Mouse (Mus musculus): ENCODE results near the gene Gm28919.
"Not testable (repeated sequence)": the region's sequence is repeated elsewhere in the genome, so short reads cannot be mapped to it uniquely, and the experiment has no call there.

The Gm28919 gene

DNA sequence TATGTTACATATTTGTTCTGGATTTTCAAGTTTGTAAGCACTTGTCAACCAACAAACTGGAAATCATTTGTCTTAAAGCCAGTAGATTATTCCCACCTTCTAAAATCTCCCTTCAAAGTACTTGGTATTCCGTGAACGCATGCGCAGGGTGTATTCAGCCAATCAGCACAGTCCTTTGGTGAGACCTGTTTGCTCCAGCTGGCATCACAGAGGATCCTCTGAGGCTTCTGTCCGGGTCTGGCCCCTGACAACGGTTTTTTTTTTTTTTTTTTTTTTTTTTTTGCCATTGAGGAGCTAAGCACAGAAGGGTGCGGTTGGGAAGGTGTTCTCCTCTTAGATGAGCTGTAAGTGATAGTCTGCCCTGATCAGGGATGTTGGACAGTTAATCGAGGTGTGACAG is at the start of gene Gm28919:
Gene Gm28919, plus strand, starts transcription at position 301 of the 400 bp plus-strand sequence.
- not testable (repeated sequence) for DNase-seq
